In the genomic region with DNA sequence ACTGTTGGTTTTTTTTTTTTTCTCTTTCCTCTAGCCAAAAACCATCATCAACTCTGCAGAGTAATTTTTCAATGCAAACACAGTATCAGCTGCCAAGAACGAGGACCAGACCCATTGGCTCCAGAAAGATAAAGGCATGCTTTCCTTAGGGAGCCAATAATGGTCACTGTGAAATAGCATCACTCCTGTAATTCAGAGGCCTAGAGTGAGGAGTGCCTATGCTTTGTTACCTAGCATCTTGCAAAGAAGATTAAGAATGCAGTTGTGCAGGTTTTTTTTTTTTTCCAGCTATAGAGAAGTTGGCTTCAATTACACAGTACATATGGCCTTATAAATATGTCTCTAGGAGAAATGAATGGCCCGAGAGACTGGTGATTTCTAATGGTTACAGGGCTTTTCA, we compare ENCODE assay signal across 15 mouse cellular contexts.
"Had no signal": no experiment of that assay in that cellular context is flagged by ENCODE, and none has a peak within 500 bp of the region (broad histone marks: within the 10 kb centered on the region; RNA-seq: fewer than 3 reads in every experiment).

No protein-coding gene starts in this region.

- H3K9me3 ChIP-seq: liver, embryonic 15.5 days; midbrain, embryonic 12.5 days; neural tube, embryonic 12.5 days; stomach, embryonic 15.5 days had no signal

- H3K27me3 ChIP-seq: liver, embryonic 15.5 days; megakaryocyte, embryonic 14.5 days; midbrain, embryonic 12.5 days; neural tube, embryonic 12.5 days; stomach, embryonic 15.5 days had no signal

- ATAC-seq: liver, postnatal 0 days had no signal

- DNase-seq: liver, postnatal 0 days; lung, adult 2 months; lung, postnatal 10 days; midbrain, embryonic 14.5 days; right cerebral cortex, postnatal 14 days; thymus, adult 2 months; thymus, postnatal 25 days; thymus, postnatal 4 days had no signal

- H3K4me3 ChIP-seq: liver, embryonic 15.5 days; megakaryocyte, embryonic 14.5 days; midbrain, embryonic 12.5 days; neural tube, embryonic 12.5 days; stomach, embryonic 15.5 days had no signal

- H3K4me1 ChIP-seq: liver, embryonic 15.5 days; megakaryocyte, embryonic 14.5 days had no signal

- H3K4me2 ChIP-seq: liver, embryonic 15.5 days; midbrain, embryonic 12.5 days; neural tube, embryonic 12.5 days; stomach, embryonic 15.5 days had no signal

- H3K9ac ChIP-seq: liver, embryonic 15.5 days; liver, postnatal 0 days; midbrain, embryonic 12.5 days; neural tube, embryonic 12.5 days; stomach, embryonic 15.5 days had no signal

- H3K27ac ChIP-seq: liver, embryonic 15.5 days; macrophage; midbrain, embryonic 12.5 days; neural tube, embryonic 12.5 days; stomach, embryonic 15.5 days; stomach, postnatal 0 days had no signal

- H3K36me3 ChIP-seq: liver, embryonic 15.5 days; midbrain, embryonic 12.5 days; neural tube, embryonic 12.5 days; stomach, embryonic 15.5 days had no signal
